Mouse (Mus musculus) cerebellum, postnatal 36 days (tissue): ENCODE results near the gene Insl3.
A peak's percentile ranks its signal among the peaks of the same experiment; 100 is the strongest.

Source experiments
- DNase-seq, 2 experiments: peaks; one replicate each; pipeline ENCODE4 v3.0.0; 2021 to 2022; ENCODE audit warnings: mixed read lengths in 2 of 2

The Insl3 gene

DNA sequence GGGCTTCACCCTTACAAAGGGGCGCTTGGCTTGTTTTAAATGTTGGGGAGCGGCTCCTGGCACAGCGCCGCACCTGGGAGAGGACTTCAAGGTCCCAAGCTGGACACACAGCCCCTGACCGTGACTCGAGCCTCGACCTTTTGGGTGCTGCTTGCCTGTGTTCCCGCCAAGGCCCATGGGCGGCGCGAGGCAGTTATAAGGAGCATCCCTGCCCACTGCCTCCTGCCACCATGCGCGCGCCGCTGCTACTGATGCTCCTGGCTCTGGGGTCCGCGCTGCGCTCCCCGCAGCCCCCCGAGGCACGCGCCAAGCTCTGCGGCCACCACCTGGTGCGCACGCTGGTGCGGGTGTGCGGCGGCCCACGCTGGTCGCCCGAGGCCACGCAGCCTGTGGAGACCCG, at the start of gene Insl3:
Insl3 (plus strand) TSS at position 187 of the 400 bp plus-strand sequence.
- DNase-seq, result no peak

DNA sequence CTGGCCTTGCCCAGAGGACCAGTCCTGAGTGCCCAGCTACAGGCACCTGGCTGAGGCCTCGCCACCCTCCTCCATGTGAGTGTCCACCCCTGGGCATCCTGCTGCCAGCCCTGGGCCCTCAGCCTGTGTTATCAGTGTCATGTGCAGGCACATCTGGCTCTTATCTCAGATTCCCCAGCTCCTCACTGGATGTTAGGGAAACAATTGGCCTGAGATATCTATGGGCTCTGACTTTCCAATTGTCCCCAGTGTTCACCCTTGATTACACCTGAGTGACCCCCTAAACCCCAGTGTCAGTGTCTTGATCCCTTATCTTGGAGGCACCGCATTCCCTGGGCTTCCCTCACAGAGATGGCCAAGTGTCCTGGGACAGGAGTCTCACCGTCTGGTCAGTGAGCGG, 49.7 kb upstream of the Insl3 start:
- DNase-seq, result no peak

DNA sequence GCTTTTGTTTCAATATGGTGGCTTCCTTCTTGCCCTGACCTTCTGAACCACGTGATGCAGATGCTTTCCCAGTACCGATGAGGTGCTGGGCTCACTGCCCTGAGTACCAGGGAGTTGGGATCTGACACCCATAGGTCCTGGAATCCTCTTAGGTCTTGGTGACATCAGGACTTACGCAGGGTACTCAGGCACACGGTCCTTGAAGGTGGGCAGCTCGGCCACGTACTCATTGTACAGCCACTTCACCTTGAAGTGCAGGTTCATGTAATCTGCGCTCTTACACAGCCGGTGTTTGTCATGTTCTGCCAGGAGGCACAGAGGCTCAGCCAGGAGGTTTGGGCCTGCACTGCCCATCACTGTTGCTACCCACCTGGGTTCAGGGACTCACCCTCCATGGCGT, 43.5 kb upstream of the Insl3 start:
- no peak for DNase-seq

DNA sequence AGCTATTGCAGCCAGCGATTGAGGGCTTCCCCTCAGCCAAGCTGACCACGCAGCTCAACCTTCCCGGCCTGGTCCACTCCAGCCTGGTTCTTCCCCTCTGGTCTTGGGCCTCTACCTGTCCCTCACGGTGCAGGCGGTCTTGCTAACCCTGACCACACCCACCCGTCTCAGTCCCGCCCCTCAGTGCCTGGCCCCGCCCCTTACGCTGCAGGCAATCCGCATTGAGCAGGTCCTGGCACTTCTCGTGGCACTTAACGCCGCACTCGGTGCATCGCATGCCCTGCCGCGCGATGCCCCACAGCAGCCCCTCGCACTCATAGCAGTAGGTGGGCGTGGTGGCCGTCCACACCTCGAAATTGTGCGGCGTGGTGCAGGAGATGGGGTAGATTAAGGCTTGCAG, 34.4 kb upstream of the Insl3 start:
- DNase-seq, result no peak

DNA sequence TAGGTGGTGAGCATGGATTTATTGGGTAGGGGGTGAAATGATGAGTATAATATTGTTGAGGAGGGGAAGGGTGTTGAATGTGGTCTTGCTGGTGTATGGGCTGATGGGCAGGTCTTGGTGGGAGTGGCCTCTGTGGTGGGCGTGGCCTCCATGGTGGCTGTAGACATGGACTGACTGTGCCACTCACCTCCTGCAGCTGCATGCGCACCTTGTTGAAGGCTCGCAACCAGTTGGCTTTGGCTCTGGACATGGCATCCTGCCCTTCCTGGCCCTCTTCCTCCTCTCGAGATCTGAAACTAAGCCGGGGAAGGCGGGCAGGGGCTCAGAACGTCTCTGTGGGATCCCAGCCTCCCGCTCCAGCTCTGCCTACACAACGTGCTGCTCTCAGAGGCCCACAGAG, 31.2 kb upstream of the Insl3 start:
- DNase-seq, result no peak

DNA sequence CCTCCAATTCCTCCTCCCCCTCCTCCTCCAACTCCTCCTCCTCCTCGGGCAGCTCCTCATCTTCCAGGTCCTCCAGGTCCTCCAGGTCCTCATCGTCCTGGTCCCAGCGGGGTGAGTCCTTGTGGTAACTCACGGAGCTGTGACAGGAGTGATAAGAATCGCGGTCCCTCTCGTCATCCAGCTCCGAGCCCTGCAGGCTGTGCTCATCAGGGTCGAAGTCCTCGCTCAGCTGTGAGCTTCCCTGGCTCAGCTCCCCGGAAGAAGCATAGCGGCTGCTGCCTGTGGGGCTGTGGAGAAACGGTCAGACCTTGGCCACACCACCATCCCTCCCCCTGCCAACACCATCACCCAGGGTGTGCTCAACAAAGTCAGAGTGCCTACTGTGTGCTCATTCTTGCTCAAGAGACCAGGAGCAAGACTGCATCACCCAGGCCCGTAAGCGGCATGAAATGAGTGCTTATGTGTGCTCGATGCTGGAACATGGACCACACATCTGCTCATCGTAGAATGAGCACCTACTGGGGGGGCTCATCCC, 30.4 kb upstream of the Insl3 start:
- DNase-seq, result no peak

DNA sequence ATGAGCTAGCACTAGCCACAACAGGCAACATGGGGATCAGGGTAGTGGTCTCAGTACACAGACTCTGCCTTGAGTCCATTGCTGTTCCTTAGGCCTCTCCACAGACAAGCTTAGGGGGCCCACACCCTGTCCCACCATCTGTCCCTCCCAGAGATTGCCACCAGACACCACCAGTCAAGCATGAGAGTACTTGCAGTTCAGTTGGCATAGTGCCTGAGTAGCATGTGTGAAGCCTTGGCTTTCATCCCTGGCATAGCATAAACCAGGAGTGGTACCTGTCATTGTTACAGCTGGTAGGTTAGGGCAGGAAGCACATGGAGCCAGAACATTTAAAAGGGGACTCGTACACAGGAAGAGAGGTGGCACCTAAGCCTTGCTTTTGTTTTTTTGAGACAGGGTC, 29.3 kb upstream of the Insl3 start:
- peak; percentile 65 to 69 for DNase-seq

DNA sequence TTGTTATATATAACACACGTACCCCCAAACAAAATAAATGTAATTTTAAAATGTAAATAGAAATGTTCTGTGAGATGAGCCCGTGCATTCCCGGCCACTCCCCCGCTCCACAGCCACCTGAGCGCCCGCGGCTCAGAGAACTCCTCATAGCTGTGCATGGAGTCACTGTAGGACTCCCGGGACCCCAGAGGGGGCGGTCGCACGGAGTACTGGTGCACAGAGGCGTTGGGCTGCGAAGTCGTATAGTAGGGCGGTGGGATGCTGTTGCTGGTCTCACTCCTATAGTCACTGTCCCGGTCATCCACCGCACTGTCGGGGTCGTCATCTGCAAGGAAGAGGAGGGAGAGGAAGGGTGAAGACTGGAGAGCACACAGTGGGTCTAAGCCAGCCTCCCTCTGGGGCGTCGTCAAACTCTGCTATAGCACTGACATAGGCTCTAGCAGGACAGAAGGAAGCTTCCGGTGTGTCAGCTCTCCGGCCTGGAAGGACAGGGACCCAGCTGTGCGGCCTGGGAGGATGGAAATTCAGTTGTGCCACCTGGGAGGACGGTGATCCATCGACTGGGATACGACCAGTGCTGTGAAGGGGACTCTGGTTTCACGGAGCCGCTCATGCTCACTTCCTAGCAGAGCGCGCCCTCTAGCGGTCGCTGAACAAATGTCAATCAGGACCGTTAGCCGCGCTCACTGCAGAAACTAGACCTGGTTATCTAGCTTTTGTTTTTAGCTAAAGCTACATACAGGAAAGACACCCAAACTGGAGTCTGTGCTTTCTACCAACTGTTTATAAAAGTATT, 28.5 kb upstream of the Insl3 start:
- DNase-seq, result peak; percentile 91 to 93

DNA sequence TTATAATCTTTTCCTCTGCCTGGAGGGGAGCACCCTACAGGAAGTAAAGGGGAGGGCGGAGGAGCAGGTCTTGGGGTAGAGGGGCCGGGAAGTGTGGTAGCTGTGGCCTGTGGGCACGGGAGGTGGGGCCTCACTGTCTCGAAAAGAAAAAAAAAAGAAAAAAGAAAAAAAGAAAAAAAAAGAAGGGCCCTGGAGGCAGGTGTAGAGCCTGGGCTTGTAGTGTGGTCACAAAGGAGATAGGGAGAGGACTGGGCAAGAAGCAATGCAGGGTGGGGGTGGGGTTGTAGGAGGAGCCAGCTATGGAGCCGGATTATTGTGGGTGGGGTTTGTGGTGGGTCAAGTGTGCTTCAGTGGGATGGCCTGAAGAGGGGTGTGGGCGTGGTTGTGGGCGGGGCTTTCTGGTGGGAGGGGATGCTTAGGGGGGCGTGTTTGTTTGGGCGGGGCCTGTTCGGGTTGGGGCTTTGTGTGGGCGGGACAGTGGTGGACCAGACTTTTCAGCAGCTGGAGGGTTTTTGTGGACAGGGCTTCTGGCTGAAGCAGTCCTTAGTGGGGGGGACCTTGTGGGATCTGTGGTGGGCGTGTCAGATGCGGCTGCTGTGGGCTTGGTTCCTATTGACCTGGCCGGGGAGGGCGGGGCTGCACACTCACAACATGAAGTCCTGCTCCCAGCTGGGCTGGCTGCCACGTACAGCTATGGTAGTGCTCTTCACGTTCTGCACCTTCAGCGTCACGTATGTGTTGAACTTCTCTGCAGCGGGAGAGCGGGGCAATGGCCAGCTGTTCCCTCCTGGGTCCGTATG, 23.5 kb upstream of the Insl3 start:
- no peak for DNase-seq

DNA sequence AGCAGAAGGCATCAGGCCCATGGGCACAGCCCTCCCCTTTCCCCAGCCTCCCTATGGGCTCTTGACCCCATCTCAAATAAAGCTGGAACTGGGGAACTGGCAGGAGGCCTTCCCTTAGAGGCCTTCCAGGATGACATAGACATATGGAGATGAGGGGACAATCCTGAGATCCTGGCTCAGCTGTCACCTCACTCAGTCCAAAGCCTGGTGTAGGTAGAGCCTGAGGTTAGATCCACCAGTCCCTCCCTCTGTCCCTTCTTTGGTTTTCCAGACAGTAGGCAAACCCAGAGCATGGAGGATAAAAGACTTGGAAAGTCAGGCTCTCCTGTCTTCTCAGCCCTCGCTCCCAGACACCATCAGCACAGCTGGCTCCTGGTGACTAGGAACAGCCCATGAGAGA, 22.2 kb upstream of the Insl3 start:
- no peak for DNase-seq

DNA sequence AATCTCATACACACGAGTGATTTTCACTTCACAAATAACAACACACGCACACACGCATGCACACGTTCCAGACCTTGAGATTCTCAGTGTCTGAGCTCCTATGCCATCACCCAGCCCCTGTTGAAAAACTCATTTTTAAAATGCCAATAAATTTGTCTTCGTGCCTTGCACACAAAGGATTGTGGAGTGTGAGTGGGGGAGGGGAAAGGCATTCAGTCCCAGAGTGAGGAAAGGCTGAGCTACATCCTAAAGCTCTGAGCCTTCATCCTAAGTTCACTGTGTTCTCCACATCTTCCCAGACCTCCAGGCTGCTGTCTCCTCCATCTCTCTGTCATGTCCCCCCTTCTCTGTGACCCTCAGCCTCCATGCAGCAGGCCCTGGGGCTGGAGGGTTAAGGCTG, 21.8 kb upstream of the Insl3 start:
- no peak for DNase-seq

DNA sequence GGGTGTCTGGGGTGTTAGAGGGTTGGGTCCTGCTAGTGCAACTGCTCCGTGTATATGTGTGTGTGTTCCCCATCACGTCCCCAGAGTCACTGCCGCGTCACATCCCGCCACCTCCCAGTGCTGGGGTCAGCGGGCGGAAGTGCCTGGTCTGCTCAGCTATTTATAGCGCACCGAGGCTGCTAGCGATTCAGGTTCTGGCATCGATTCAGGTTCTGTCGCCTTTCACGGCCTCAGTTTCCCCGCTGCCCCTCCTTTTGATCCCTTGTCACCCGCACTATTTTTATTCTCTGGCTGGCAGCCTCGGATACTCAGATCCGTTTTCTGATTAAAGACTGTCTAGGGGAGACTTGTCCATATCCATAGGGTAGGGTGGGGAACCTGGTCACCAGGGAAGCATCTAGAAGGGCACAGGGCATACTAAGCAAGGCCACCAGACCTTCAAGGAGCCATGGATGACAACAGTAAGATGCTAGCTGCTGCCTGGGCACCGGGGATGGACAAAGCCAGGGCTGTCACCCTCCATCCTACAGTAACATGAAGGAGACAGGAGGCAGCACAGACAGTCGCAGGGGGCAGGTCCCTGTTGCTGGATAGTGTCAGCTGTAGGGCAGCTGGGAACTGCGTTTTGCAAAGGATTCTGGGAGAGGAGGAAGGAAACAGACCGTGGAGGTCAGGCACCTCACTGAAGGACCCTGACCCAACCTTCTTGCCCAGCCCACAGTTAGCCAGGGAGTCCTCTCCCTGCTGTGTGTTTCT, 20.6 kb upstream of the Insl3 start:
- DNase-seq, result peak in 1 of 2 experiments; percentile 41

DNA sequence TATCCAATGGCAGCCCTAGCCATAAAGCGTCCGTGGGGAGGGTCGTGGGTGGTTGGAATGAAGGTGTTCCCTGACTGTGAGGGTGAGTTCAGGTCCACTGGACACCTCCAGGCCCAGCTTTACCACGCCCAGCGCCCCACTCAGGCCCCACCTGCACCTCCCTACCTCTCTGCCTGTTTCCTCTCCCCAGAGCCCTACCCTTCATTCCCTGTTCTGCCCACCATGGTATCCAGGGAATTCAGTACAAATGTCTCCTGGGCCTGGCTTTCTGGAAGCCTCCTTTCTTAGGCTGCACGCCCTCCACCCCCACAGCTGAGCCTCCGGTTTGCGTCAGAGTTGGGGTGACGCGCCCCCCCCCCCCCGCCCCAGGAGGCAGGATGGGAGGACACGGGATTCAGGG, 18.8 kb upstream of the Insl3 start:
- DNase-seq, result no peak

DNA sequence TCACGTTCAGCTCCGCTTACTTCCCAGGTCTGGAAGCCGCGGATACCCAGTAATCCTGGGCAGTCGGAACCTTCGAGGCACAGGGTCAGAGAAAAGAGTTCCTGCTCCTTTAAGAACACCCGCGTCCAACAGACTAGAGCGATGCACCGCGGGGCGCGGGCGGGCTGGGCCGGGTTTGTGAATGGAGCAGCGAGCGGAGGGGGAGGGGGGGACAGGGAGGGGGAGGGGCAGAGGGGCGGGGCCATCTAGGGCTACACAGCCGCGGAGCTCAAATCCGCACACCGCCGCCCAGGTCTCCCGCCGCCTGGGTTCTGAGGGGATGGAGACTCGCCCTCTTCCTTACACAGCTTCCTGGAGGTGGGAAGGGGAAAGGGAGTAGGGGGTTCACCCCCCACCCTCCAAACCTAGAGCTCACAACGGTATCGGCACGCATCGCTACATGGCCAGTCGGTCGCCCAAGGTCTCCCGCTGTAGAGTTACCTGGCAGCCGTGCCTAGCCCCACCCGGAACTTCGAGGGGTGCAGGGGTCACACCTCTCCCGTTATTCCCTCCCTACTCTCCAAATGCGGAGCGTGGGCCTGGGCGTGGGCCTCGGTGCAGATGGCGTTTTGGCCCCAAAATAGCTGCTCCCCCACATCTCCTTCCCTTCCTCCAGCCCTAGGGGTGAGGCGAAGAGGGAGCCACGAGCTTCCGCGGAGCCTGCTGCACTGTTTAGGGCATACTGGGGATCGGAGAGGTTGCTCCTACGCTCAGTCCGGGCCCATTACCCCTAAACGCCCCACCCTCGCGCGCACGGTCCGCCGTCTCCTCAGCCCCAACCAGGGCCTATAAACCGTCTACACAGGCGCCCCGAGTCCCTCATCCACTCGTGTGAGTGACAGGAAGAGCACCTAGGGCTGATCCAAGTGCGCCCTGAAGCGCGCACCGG, 18.1 kb upstream of the Insl3 start:
- peak; percentile 83 to 87 for DNase-seq

DNA sequence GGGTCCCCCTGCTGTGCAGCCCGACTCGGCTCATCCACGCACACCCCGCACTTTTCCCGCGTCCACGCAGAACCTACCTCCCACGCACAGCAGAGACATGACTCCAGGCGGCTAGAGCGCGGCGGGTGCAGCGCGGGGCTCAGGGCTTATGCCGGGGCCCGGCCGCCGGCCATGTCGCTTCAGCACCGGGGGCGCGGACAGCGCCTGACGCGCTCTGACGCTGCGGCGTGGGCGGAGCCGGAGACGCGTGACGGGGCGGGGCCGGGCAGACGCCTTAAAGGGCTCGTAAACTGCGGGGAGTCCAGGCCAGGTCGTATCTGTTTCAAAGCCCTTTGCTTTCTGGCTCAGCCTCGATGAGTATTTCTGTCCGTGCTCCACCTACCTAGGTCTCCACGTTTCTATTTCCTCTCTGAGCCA, 17.5 kb upstream of the Insl3 start, which contains the start of gene Unc13a:
Unc13a (minus strand) TSS at position 209 of the 417 bp plus-strand sequence.
- peak; percentile 92 to 95 for DNase-seq

DNA sequence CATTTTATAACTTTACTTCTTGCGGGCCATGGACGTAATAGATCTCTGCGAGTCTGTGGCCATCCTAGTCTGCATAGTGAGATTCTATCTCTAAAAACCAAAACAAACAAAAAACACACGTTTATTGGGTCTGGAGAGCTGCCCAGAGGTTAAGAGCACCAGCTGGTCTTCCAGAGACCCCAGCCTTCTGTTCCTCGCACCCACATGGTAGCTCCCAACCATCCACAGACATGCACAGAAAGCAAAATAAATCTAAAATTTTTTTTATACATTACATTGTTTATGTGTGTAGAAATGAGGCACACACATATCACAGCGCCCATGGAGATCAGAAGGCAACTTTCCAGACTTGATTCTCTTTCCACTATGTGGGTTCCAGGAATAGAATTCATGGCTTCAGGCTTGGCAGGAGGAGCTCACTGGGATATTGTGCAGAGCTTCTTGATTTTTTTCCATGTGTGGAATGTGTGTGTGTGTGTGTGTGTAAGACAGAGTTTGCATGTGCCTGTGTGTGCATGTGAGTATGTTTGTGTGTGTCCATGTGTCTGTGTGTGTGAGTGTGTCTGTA, 16.8 kb upstream of the Insl3 start:
- no peak for DNase-seq

DNA sequence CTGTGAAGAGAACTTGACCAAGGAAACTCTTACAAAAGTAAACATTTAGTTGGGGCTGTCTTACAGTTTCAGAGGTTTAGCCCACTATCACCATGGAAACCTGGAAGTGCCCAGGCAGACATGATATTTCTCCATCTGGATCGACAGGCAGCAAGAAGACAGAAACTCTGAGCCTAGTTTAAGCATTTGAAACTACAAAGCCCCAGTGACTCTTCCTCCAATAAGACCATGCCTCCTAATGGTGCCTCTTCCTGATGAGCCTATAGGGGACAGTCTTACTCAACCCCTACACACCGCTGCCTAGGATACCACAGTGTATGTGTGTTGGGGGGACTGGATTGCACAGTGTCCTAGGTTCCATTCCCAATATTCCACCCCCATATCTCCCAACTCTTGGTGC, 14.9 kb upstream of the Insl3 start:
- no peak for DNase-seq

DNA sequence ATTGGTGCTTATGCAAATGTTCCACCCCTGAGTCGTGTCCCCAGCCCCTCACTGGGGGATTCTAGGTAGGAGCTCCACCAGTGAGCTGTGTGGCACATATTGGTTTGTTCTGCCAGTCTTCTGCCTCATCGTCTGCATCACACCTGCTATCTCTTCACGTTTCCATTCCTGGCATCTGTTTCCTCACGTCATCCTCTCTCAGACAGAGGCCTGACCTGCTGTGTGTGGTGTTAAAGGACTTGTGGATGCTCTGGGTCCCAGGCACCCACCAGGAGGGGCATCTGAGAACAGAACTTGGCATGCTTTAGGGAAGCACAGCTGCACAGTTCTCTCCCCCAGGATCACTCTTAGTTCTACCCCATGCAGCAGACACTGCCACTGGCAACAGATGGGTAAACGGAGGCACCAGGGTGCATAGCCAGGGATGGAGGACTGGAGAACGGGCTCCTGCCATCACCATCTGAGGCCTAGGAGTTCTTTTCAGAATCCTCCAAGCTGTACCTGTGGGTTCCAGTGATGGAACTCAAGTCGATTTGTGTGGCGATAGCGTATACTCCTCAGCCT, 13.5 kb upstream of the Insl3 start:
- DNase-seq, result no peak

DNA sequence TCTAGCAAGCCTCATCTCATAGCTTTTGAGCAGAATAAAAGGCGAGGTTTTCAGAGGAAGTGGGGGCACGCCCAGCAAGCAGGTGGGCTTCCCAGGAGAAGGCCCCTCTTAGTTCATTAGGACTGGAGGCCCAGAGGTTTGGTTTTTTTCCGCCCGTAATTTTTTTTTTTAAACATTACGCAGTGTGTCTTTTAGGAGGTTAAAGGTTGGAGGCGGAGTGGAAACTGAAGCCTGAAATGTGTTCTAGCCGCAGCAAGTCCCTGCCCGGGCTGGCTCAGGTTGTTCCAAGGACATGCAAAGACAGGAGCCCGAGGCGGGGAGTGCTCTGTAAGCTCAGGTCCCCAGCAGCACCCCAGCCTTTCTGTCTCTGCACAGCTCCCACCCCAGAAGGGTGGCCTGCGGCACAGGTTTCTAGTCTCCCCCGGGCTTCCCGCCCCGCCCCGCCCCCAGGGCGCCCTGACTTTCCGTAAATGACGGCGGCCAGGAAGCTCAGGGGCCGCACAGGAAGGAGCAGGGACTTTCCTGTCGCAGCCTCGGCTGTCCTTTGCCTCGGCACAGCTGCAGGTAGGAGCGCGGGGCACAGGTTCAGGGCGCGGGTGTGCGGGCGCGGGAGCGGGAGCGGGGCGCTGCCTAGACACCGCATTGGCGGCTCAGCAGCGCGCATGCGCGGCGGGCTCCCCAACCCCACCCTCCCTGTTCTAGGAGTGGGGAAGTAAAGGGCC, 12.8 kb upstream of the Insl3 start, which contains the start of gene Jak3:
Jak3 (plus strand) TSS at position 277 of the 722 bp plus-strand sequence.
- peak; percentile 70 to 76 for DNase-seq

DNA sequence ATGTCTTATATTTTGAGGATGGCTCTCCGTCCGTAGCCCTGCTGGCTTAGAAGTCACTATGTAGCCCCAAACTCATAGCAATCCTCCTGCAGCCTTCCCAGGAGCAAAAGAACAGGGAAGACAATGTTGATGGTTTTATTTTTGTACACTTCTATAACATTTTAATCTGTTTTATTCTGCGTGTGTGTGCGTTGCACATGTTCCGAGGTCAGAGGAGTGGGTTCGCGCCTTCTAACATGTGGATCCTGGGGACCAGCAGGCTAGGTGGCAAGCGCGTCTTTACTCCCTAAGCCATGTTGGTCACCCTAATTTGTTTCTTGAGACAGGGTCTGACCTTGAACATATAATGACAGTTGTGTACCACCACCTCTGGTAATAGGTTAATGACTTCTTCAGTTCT, 12.2 kb upstream of the Insl3 start:
- DNase-seq, result no peak
